Mouse (Mus musculus) lung, postnatal 0 days (tissue): ENCODE results near the gene Mesp1.

Source experiments
- CTCF ChIP-seq: IDR thresholded peaks from 2 replicates; pipeline ENCODE4 v1.5.1; 2016; ENCODE audit warnings: antibody characterized with exemption, mild to moderate bottlenecking
- EP300 ChIP-seq: IDR thresholded peaks from 2 replicates; pipeline ENCODE4 v1.6.1; 2016; ENCODE audit warnings: antibody characterized with exemption, mild to moderate bottlenecking, control low read depth

GRCm38 (mm10) chr7:79831585-79831984, 38.0 kb upstream of the Mesp1 start:
- TF ChIP-seq EP300 (no peak), CTCF (no peak)
